Comparison of ENCODE assay signal across 18 mouse cellular contexts in the genomic region with DNA sequence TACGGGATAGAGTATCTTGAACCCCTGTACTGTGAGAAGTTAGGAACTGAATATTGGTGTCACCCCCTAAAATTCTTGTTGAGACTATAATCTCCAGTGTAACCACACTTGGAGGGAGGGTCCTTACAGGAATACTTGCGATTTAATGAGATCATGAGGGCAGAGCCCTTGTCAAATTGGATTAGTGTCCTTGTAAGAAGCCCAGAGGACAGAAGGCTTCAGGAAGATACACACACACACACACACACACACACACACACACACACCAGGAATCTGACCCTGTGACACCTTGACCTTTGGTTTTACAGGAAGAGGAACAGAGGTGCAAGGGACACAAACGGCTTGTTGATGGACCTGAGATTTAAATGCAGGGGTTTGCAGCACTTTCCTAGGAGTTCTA. TPM values are rescaled to one million over a fixed set of nuclear protein-coding genes. Genes with fewer than 3 reads are reported as not detected.
A peak's percentile ranks its signal among the peaks of the same experiment; 100 is the strongest.
DNase-seq lines count a peak whose midpoint lies in the region; ATAC-seq and TF ChIP-seq lines count a peak whose summit lies in the region.
"Had no signal": no experiment of that assay in that cellular context is flagged by ENCODE, and none has a peak within 500 bp of the region (broad histone marks: within the 10 kb centered on the region; RNA-seq: fewer than 3 reads in every experiment).

No protein-coding gene starts in this region.

- peaks cover 6% of the 10 kb centered on the region; the same call in 1 of the 2 replicates for H3K9me3 ChIP-seq in hindbrain, embryonic 10.5 days
- H3K9me3 ChIP-seq in hindbrain, postnatal 0 days (ENCODE audit: low read length), result no peaks in the 10 kb centered on the region
- H3K9me3 ChIP-seq in neural tube, embryonic 13.5 days, result peaks cover 3% of the 10 kb centered on the region; the same call in 1 of the 2 replicates
- H3K9me3 ChIP-seq in neural tube, embryonic 15.5 days (replicated peaks), result no peaks in the 10 kb centered on the region
- no peaks in the 10 kb centered on the region for H3K9me3 ChIP-seq in stomach, postnatal 0 days (ENCODE audit: control insufficient read depth, low read length)
- H3K9me3 ChIP-seq in kidney, embryonic 14.5 days (ENCODE audit: control insufficient read depth, low read length), result no peaks in the 10 kb centered on the region
- H3K9me3 ChIP-seq: forebrain, embryonic 15.5 days; heart, embryonic 10.5 days; heart, embryonic 13.5 days; hindbrain, embryonic 12.5 days; hindbrain, embryonic 15.5 days had no signal

- ATAC-seq in hindbrain, postnatal 0 days, result no peak
- ATAC-seq in neural tube, embryonic 13.5 days (ENCODE audit: low read depth), result 0 out of 2 replicates have a peak, but pooled peaks have one; percentile 21
- ATAC-seq in neural tube, embryonic 15.5 days (ENCODE audit: low FRiP score), result no peak
- 0 out of 2 replicates have a peak, but pooled peaks have one; percentile 15 for ATAC-seq in stomach, postnatal 0 days (ENCODE audit: low FRiP score, low TSS enrichment)
- ATAC-seq in kidney, embryonic 14.5 days (ENCODE audit: low FRiP score, low TSS enrichment), result no peak
- ATAC-seq: activated CD4-positive, CD25-positive, alpha-beta regulatory T cell, adult 4 months; forebrain, embryonic 15.5 days had no signal

- no peak for TF ChIP-seq EP300 in stomach, postnatal 0 days (optimal IDR thresholded peaks at IDR 0.05)

- WGBS in hindbrain, embryonic 10.5 days, result 63% methylated on average over 3 of the region's 3 CpGs
- 49% methylated on average over 3 of the region's 3 CpGs for WGBS in hindbrain, postnatal 0 days
- WGBS in neural tube, embryonic 13.5 days, result 66% methylated on average over 3 of the region's 3 CpGs
- WGBS in neural tube, embryonic 15.5 days, result 57% methylated on average over 3 of the region's 3 CpGs
- 53% methylated on average over 3 of the region's 3 CpGs for WGBS in stomach, postnatal 0 days
- 54% methylated on average over 3 of the region's 3 CpGs for WGBS in kidney, embryonic 14.5 days

- peaks cover 15% of the 10 kb centered on the region for H3K4me1 ChIP-seq in hindbrain, embryonic 10.5 days (replicated peaks)
- no peaks in the 10 kb centered on the region for H3K4me1 ChIP-seq in hindbrain, postnatal 0 days (ENCODE audit: insufficient read depth, low read length)
- peaks cover 7% of the 10 kb centered on the region; the same call in 1 of the 2 replicates for H3K4me1 ChIP-seq in neural tube, embryonic 13.5 days (replicated peaks)
- H3K4me1 ChIP-seq in neural tube, embryonic 15.5 days, result peaks cover 5% of the 10 kb centered on the region; the same call in 1 of the 2 replicates
- H3K4me1 ChIP-seq in stomach, postnatal 0 days (replicated peaks; ENCODE audit: control insufficient read depth, insufficient read depth), result no peaks in the 10 kb centered on the region
- H3K4me1 ChIP-seq in kidney, embryonic 14.5 days (ENCODE audit: control insufficient read depth, insufficient read depth, low read length), result no peaks in the 10 kb centered on the region
- H3K4me1 ChIP-seq: embryonic facial prominence, embryonic 13.5 days; forebrain, embryonic 15.5 days; heart, embryonic 13.5 days had no signal

- H3K27me3 ChIP-seq in hindbrain, embryonic 10.5 days (ENCODE audit: insufficient read depth, poor library complexity, severe bottlenecking), result no peaks in the 10 kb centered on the region
- no peaks in the 10 kb centered on the region for H3K27me3 ChIP-seq in hindbrain, postnatal 0 days (ENCODE audit: insufficient read depth, low read length)
- H3K27me3 ChIP-seq in neural tube, embryonic 13.5 days, result no peaks in the 10 kb centered on the region
- H3K27me3 ChIP-seq in neural tube, embryonic 15.5 days (replicated peaks), result no peaks in the 10 kb centered on the region
- H3K27me3 ChIP-seq in stomach, postnatal 0 days (ENCODE audit: control insufficient read depth, insufficient read depth, low read length), result no peaks in the 10 kb centered on the region
- no peaks in the 10 kb centered on the region for H3K27me3 ChIP-seq in kidney, embryonic 14.5 days (ENCODE audit: control insufficient read depth, insufficient read depth, low read length)
- H3K27me3 ChIP-seq: embryonic facial prominence, embryonic 13.5 days; forebrain, embryonic 12.5 days; forebrain, embryonic 15.5 days; heart, embryonic 13.5 days; hindbrain, embryonic 12.5 days; hindbrain, embryonic 15.5 days had no signal

- no peak for TF ChIP-seq CTCF in hindbrain, postnatal 0 days (IDR thresholded peaks at IDR 0.05; ENCODE audit: low read depth)
- TF ChIP-seq CTCF in stomach, postnatal 0 days (IDR thresholded peaks at IDR 0.05; ENCODE audit: low read depth), result no peak

- H3K4me3 ChIP-seq in hindbrain, embryonic 10.5 days, result no peak overlapping the region
- no peak overlapping the region for H3K4me3 ChIP-seq in hindbrain, postnatal 0 days (ENCODE audit: low read length)
- H3K4me3 ChIP-seq in neural tube, embryonic 13.5 days, result no peak overlapping the region
- H3K4me3 ChIP-seq in neural tube, embryonic 15.5 days (replicated peaks), result no peak overlapping the region
- H3K4me3 ChIP-seq in stomach, postnatal 0 days (ENCODE audit: low read depth, low read length), result no peak overlapping the region
- H3K4me3 ChIP-seq in kidney, embryonic 14.5 days (ENCODE audit: low read length), result no peak overlapping the region
- H3K4me3 ChIP-seq: embryonic facial prominence, embryonic 10.5 days; embryonic facial prominence, embryonic 13.5 days; erythroblast, embryonic 14.5 days; forebrain, embryonic 12.5 days; forebrain, embryonic 15.5 days; heart, adult 2 months; heart, embryonic 10.5 days; heart, embryonic 13.5 days; hindbrain, embryonic 12.5 days; hindbrain, embryonic 15.5 days had no signal

- H3K9ac ChIP-seq in hindbrain, postnatal 0 days (replicated peaks; ENCODE audit: low read length), result no peak overlapping the region
- no peak overlapping the region for H3K9ac ChIP-seq in neural tube, embryonic 13.5 days
- H3K9ac ChIP-seq in neural tube, embryonic 15.5 days (replicated peaks), result no peak overlapping the region
- H3K9ac ChIP-seq in stomach, postnatal 0 days (ENCODE audit: low read length), result no peak overlapping the region
- no peak overlapping the region for H3K9ac ChIP-seq in kidney, embryonic 14.5 days (ENCODE audit: low read depth, low read length)
- H3K9ac ChIP-seq: embryonic facial prominence, embryonic 13.5 days; forebrain, embryonic 12.5 days; forebrain, embryonic 15.5 days; heart, embryonic 13.5 days; hindbrain, embryonic 12.5 days; hindbrain, embryonic 15.5 days had no signal

- no peaks in the 10 kb centered on the region for H3K36me3 ChIP-seq in hindbrain, embryonic 10.5 days
- H3K36me3 ChIP-seq in hindbrain, postnatal 0 days (ENCODE audit: insufficient read depth, low read length), result no peaks in the 10 kb centered on the region
- H3K36me3 ChIP-seq in neural tube, embryonic 13.5 days, result no peaks in the 10 kb centered on the region
- no peaks in the 10 kb centered on the region for H3K36me3 ChIP-seq in neural tube, embryonic 15.5 days
- H3K36me3 ChIP-seq in stomach, postnatal 0 days (ENCODE audit: control insufficient read depth, insufficient read depth, low read length), result no peaks in the 10 kb centered on the region
- no peaks in the 10 kb centered on the region for H3K36me3 ChIP-seq in kidney, embryonic 14.5 days (ENCODE audit: control insufficient read depth, insufficient read depth, low read length)
- H3K36me3 ChIP-seq: embryonic facial prominence, embryonic 10.5 days; embryonic facial prominence, embryonic 13.5 days; forebrain, embryonic 12.5 days; forebrain, embryonic 15.5 days; heart, embryonic 10.5 days; heart, embryonic 13.5 days; hindbrain, embryonic 12.5 days; hindbrain, embryonic 15.5 days had no signal

- H3K27ac ChIP-seq in hindbrain, embryonic 10.5 days, result peak overlapping the region; percentile 45; the same call in 1 of the 2 replicates
- H3K27ac ChIP-seq in hindbrain, postnatal 0 days, result no peak overlapping the region
- no peak overlapping the region for H3K27ac ChIP-seq in neural tube, embryonic 13.5 days (replicated peaks)
- H3K27ac ChIP-seq in neural tube, embryonic 15.5 days (replicated peaks), result no peak overlapping the region
- H3K27ac ChIP-seq in stomach, postnatal 0 days (replicated peaks), result no peak overlapping the region
- H3K27ac ChIP-seq in kidney, embryonic 14.5 days (ENCODE audit: low read depth, low read length), result no peak overlapping the region
- H3K27ac ChIP-seq: embryonic facial prominence, embryonic 10.5 days; embryonic facial prominence, embryonic 13.5 days; forebrain, embryonic 12.5 days; forebrain, embryonic 15.5 days; heart, adult 2 months; heart, embryonic 10.5 days; heart, embryonic 13.5 days; hindbrain, embryonic 12.5 days; hindbrain, embryonic 15.5 days had no signal

- no peak overlapping the region for H3K4me2 ChIP-seq in hindbrain, postnatal 0 days (ENCODE audit: low read depth, low read length)
- no peak overlapping the region for H3K4me2 ChIP-seq in neural tube, embryonic 13.5 days
- no peak overlapping the region for H3K4me2 ChIP-seq in neural tube, embryonic 15.5 days
- H3K4me2 ChIP-seq in stomach, postnatal 0 days (replicated peaks; ENCODE audit: low read depth), result no peak overlapping the region
- H3K4me2 ChIP-seq in kidney, embryonic 14.5 days (replicated peaks; ENCODE audit: low read depth, low read length), result no peak overlapping the region
- H3K4me2 ChIP-seq: embryonic facial prominence, embryonic 13.5 days; forebrain, embryonic 12.5 days; forebrain, embryonic 15.5 days; heart, embryonic 13.5 days; hindbrain, embryonic 12.5 days; hindbrain, embryonic 15.5 days had no signal

- no peak for DNase-seq in hindbrain, embryonic 10.5 days (ENCODE audit: low spot score)
- DNase-seq in hindbrain, postnatal 0 days (ENCODE audit: low spot score), result no peak
- no peak for DNase-seq in stomach, postnatal 0 days (ENCODE audit: low spot score)
- DNase-seq: gastrocnemius, postnatal 25 days had no signal

RNA-seq across cellular contexts. Expression of gene Gm29666, which starts 28.6 kb away (rescaled TPM):
- 0.90 and 1.2 TPM in 2 replicates for polyA plus RNA-seq in hindbrain, embryonic 10.5 days (2016; fragmentation: Nextera tagmentation; extraction: Ambion mirVana)
- total RNA-seq in hindbrain, postnatal 0 days (2014; rRNA removed), result 0.47 and 0.50 TPM in 2 replicates
- polyA plus RNA-seq in hindbrain, postnatal 0 days (2015; fragmentation: Nextera tagmentation; extraction: Ambion mirVana), result 0.54 and 0.65 TPM in 2 replicates
- 0.87 and 0.88 TPM in 2 replicates for polyA plus RNA-seq in neural tube, embryonic 13.5 days (2015; fragmentation: Nextera tagmentation; extraction: Ambion mirVana)
- 1.1 TPM in 2 replicates for polyA plus RNA-seq in neural tube, embryonic 15.5 days (2015; fragmentation: Nextera tagmentation; extraction: Ambion mirVana)
- polyA plus RNA-seq in stomach, postnatal 0 days (2015; fragmentation: Nextera tagmentation; extraction: Ambion mirVana), result 0.13 and 0.15 TPM in 2 replicates
- 0.60 and 0.74 TPM in 2 replicates for polyA plus RNA-seq in kidney, embryonic 14.5 days (2014; fragmentation: Nextera tagmentation; extraction: Ambion mirVana)

RNA-seq across cellular contexts. Expression of gene Nup50, which starts 32.0 kb away (rescaled TPM):
- 62.0 and 69.7 TPM in 2 replicates for polyA plus RNA-seq in hindbrain, embryonic 10.5 days (2016; fragmentation: Nextera tagmentation; extraction: Ambion mirVana)
- total RNA-seq in hindbrain, postnatal 0 days (2014; rRNA removed), result 13.3 and 18.4 TPM in 2 replicates
- polyA plus RNA-seq in hindbrain, postnatal 0 days (2015; fragmentation: Nextera tagmentation; extraction: Ambion mirVana), result 23.6 and 24.7 TPM in 2 replicates
- polyA plus RNA-seq in neural tube, embryonic 13.5 days (2015; fragmentation: Nextera tagmentation; extraction: Ambion mirVana), result 27.4 and 30.7 TPM in 2 replicates
- 21.5 and 27.5 TPM in 2 replicates for polyA plus RNA-seq in neural tube, embryonic 15.5 days (2015; fragmentation: Nextera tagmentation; extraction: Ambion mirVana)
- polyA plus RNA-seq in stomach, postnatal 0 days (2015; fragmentation: Nextera tagmentation; extraction: Ambion mirVana), result 17.6 and 17.7 TPM in 2 replicates
- polyA plus RNA-seq in kidney, embryonic 14.5 days (2014; fragmentation: Nextera tagmentation; extraction: Ambion mirVana), result 23.8 and 50.8 TPM in 2 replicates

RNA-seq across cellular contexts. Expression of gene Phf21b, which starts 35.4 kb away (rescaled TPM):
- 10.7 and 30.8 TPM in 2 replicates for polyA plus RNA-seq in hindbrain, embryonic 10.5 days (2016; fragmentation: Nextera tagmentation; extraction: Ambion mirVana)
- 22.8 and 29.7 TPM in 2 replicates for total RNA-seq in hindbrain, postnatal 0 days (2014; rRNA removed)
- polyA plus RNA-seq in hindbrain, postnatal 0 days (2015; fragmentation: Nextera tagmentation; extraction: Ambion mirVana), result 2.2 and 2.5 TPM in 2 replicates
- 11.5 and 12.6 TPM in 2 replicates for polyA plus RNA-seq in neural tube, embryonic 13.5 days (2015; fragmentation: Nextera tagmentation; extraction: Ambion mirVana)
- polyA plus RNA-seq in neural tube, embryonic 15.5 days (2015; fragmentation: Nextera tagmentation; extraction: Ambion mirVana), result 2.6 and 3.3 TPM in 2 replicates
- 0.12 and 0.16 TPM in 2 replicates for polyA plus RNA-seq in stomach, postnatal 0 days (2015; fragmentation: Nextera tagmentation; extraction: Ambion mirVana)
- 1.1 and 1.8 TPM in 2 replicates for polyA plus RNA-seq in kidney, embryonic 14.5 days (2014; fragmentation: Nextera tagmentation; extraction: Ambion mirVana)

Comparison
In these comparisons a context has a peak if more than half of its experiments do, and no peak if none do; other contexts are left out.
1. ATAC-seq: peak in neural tube, embryonic 13.5 days (single experiment) and stomach, postnatal 0 days (single experiment); none in hindbrain, postnatal 0 days (single experiment), neural tube, embryonic 15.5 days (single experiment) and kidney, embryonic 14.5 days (single experiment).